Mouse (Mus musculus): ENCODE data around the gene Mrpl12.
A peak's percentile ranks its signal among the peaks of the same experiment; 100 is the strongest.

Mrpl12 gene

GRCm38 (mm10) chr11:120472052-120472451 lies 12.4 kb upstream of the Mrpl12 start:
- DNase-seq (ENCODE audit: low read depth, low spot score) = no peak

GRCm38 (mm10) chr11:120483448-120483934 lies 922 bp upstream of the Mrpl12 start:
- no peak for DNase-seq (ENCODE audit: low read depth, low spot score)

- no peak for DNase-seq (ENCODE audit: low read depth, low spot score)
These were observed 838 bp downstream of the Mrpl12 start for GRCm38 (mm10) chr11:120485251-120485650.

GRCm38 (mm10) chr11:120488516-120488915 lies 4.1 kb downstream of the Mrpl12 start:
- no peak for DNase-seq (ENCODE audit: low read depth, low spot score)

- peak; percentile 84 for DNase-seq (ENCODE audit: low read depth, low spot score)
These were observed 4.8 kb downstream of the Mrpl12 start for GRCm38 (mm10) chr11:120489054-120489761.

- no peak for DNase-seq (ENCODE audit: low read depth, low spot score)
These were observed 6.1 kb downstream of the Mrpl12 start for GRCm38 (mm10) chr11:120490291-120491046.

GRCm38 (mm10) chr11:120491317-120492023 lies 7.1 kb downstream of the Mrpl12 start, which contains the start of gene Slc25a10:
Slc25a10 (plus strand) TSS chr11:120491840.
- DNase-seq (ENCODE audit: low read depth, low spot score) = peak; percentile 93

- peak; percentile 86 for DNase-seq (ENCODE audit: low read depth, low spot score)
These were observed 7.8 kb downstream of the Mrpl12 start for GRCm38 (mm10) chr11:120492024-120492877.

- no peak for DNase-seq (ENCODE audit: low read depth, low spot score)
These were observed 8.4 kb downstream of the Mrpl12 start for GRCm38 (mm10) chr11:120492878-120493203.

- no peak for DNase-seq (ENCODE audit: low read depth, low spot score)
These were observed 8.9 kb downstream of the Mrpl12 start for GRCm38 (mm10) chr11:120493351-120493750.

- DNase-seq (ENCODE audit: low read depth, low spot score) = no peak
These were observed 9.5 kb downstream of the Mrpl12 start for GRCm38 (mm10) chr11:120493911-120494310.

- DNase-seq (ENCODE audit: low read depth, low spot score) = no peak
These were observed 13.0 kb downstream of the Mrpl12 start for GRCm38 (mm10) chr11:120497436-120497835.

GRCm38 (mm10) chr11:120498226-120498625 lies 13.8 kb downstream of the Mrpl12 start:
- no peak for DNase-seq (ENCODE audit: low read depth, low spot score)

- DNase-seq (ENCODE audit: low read depth, low spot score) = no peak
These were observed 14.5 kb downstream of the Mrpl12 start for GRCm38 (mm10) chr11:120498891-120499290.

GRCm38 (mm10) chr11:120499894-120500293 lies 15.5 kb downstream of the Mrpl12 start:
- DNase-seq (ENCODE audit: low read depth, low spot score) = no peak

GRCm38 (mm10) chr11:120500357-120500756 lies 15.9 kb downstream of the Mrpl12 start:
- no peak for DNase-seq (ENCODE audit: low read depth, low spot score)

- DNase-seq (ENCODE audit: low read depth, low spot score) = no peak
These were observed 16.6 kb downstream of the Mrpl12 start for GRCm38 (mm10) chr11:120501018-120501417.

GRCm38 (mm10) chr11:120501701-120502100 lies 17.3 kb downstream of the Mrpl12 start:
- no peak for DNase-seq (ENCODE audit: low read depth, low spot score)

GRCm38 (mm10) chr11:120505661-120506060 lies 21.2 kb downstream of the Mrpl12 start:
- DNase-seq (ENCODE audit: low read depth, low spot score) = no peak

- peak; percentile 45 for DNase-seq (ENCODE audit: low read depth, low spot score)
These were observed 22.5 kb downstream of the Mrpl12 start for GRCm38 (mm10) chr11:120506899-120507298.

- no peak for DNase-seq (ENCODE audit: low read depth, low spot score)
These were observed 23.3 kb downstream of the Mrpl12 start for GRCm38 (mm10) chr11:120507611-120508289.
